Mouse (Mus musculus): ENCODE measurements around the gene Cldnd1.

DNA sequence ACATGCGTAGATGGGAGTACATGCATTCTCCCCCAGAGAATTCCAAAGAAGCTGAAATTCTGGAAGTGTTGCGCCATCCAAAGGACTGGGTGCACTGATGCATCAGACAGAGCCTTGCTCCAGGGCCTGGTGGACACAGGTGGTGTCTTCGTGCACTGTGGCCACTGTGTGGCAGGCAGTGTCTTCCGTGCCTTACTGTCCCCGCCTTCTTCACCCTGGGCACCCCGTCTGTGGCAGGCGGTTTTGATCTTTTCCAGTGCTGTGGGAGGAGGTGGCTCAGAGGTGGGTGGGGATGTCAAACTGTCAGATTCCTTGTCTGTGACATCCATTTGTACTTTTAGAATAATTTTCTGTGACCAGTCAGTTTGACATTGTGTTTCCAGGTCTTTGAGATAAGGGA, 49.0 kb upstream of the Cldnd1 start:
- TF ChIP-seq CTCF (IDR thresholded peaks at IDR 0.05; ENCODE audit: control insufficient read depth, insufficient read depth, insufficient read length), result no peak
- no peak for TF ChIP-seq MAX (IDR thresholded peaks at IDR 0.05)
- TF ChIP-seq MYOG (IDR thresholded peaks at IDR 0.05; ENCODE audit: control insufficient read depth, extremely low read depth, insufficient read length), result no peak

Data from C2C12 (cell line).